Mouse (Mus musculus): ENCODE measurements around the gene Prdm16.
A peak's percentile ranks its signal among the peaks of the same experiment; 100 is the strongest.

Gene Prdm16

DNA sequence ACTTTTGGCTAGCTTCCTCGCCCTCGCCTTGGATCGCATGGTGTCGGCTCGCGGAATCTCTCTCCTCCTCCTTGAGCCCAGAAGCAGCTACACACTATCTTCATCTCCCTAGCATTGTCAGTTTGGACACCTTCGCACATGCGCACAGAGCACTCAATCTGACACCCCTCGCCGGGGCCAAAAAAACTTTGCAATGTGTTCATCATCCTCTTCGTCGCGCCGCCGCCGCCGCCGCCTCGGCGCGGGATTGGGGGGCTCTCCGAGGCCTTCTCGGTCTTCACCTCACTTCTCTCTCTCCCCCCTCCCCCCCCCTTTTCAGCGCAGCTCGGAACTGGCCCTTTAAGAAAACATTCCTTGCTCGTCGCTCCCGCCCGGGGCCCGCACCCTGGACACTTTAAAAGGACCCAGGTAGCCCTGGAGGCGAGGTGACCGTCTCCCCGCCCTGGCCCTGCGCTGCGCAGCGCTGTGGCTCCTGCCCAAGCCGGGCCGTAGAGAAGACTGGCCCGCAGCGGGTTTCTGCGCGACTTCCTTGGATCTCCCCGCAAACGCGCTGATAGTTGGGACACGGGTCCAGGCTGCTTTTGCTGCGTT is at the start of gene Prdm16:
TSS of gene Prdm16 (minus strand) at position 153 of the 591 bp plus-strand sequence.
- DNase-seq: peak; percentile 97

DNA sequence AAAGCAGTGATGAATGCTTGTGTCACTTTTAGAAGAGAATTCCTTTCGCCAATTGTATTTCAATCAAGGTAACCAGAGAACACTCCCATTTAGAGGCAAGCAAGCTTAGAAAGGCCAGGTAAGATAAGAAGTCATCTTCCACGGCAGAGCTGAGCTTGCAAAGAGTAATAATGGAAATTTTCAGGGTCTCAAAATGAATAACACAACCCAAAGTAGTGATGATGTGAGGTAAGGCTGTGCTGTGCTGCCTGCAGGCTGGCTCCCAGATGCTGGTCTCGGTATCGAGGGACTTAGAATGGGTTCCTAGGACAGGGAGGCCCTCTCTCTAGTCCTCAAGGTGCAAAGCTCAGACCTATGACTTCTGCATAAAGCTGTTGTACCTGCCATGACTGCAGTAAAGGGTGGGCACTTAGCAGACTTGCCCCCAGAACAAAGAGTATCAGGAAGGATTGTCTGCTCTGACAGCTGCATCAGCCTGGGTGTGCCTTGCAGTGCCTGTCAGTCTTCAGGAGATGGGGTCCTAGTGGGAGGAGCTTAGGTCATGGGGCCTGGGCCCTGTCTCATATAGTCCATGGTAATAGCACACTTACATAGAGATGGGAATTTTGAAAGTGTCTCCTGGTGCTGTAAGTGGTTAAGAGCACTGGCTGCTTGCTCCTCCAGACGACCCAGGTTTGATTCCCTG is 46.5 kb upstream of the Prdm16 start:
- peak; percentile 58 for DNase-seq

- DNase-seq: no peak
Observed at GRCm38 (mm10) chr4:154682311-154682710, 45.6 kb upstream of the Prdm16 start.

DNA sequence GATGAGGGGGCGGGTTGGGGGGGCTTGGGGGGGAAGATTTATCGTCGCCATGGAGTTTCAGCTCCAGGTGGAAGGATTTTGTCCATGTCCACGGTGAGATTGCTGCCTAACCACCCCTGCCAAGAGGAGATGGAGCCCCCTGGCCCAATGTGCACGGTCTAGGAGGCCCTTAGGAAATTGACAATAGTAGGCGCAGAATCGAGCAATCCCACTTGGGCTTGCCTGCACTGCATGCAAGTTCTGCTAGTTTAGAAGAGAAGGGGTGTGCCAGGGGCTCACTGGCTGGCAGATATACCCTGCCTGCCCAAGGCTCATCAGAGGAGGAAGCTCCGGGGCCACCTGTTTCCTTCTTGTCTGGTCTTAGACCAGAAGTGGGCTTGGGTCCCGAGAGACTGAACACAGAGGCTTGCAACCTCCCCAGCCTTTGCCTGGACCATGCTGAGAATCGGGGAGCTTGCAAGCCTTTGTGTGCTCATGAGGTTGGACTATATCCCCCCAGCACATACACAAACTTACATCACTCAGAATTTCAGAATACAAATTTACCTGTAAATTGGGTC is 38.8 kb upstream of the Prdm16 start:
- peak; percentile 82 for DNase-seq

- DNase-seq: peak; percentile 66
Observed at GRCm38 (mm10) chr4:154674966-154675365, 38.3 kb upstream of the Prdm16 start.

GRCm38 (mm10) chr4:154674541-154674940 is 37.9 kb upstream of the Prdm16 start:
- DNase-seq: peak; percentile 90

- DNase-seq: no peak
Observed at GRCm38 (mm10) chr4:154673986-154674385, 37.3 kb upstream of the Prdm16 start.

GRCm38 (mm10) chr4:154672027-154672426 is 35.4 kb upstream of the Prdm16 start:
- peak; percentile 74 for DNase-seq

DNA sequence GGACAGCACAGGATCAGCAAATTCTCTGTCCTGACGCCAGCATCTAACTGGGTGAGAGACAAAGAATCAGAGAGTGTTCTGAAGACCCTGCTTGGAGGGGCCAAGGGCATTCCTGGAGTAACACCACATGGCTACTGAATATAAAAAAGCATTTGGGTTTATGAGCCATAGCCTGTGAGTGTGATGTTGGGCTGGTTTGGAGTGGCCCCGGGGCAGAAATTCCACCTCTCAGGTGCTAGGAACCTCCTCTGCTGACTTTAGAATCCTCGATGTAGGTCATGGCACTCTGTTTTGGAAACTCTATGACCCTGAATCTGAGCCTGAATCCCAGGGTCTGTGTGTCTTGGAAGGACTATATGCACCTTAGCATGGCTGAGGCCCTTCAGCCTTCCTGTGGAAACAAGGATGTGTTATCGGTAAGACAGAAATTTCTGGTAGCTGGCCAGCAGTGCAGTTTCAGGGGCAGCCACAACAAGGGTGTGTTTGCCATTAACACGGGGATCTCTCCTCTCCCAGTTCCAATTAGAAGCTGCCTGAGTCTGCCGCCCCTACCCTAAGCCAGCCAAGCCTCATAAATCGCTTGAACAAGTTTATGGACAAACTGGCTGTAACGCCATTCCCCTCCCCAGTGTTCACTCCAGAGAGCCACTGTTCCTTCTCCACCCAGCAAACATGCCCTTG is 34.7 kb upstream of the Prdm16 start:
- peak; percentile 86 for DNase-seq

- no peak for DNase-seq
Observed at GRCm38 (mm10) chr4:154667767-154668166, 31.1 kb upstream of the Prdm16 start, which contains the start of gene Actrt2. Gene Actrt2 (minus strand): TSS chr4:154667867.

DNA sequence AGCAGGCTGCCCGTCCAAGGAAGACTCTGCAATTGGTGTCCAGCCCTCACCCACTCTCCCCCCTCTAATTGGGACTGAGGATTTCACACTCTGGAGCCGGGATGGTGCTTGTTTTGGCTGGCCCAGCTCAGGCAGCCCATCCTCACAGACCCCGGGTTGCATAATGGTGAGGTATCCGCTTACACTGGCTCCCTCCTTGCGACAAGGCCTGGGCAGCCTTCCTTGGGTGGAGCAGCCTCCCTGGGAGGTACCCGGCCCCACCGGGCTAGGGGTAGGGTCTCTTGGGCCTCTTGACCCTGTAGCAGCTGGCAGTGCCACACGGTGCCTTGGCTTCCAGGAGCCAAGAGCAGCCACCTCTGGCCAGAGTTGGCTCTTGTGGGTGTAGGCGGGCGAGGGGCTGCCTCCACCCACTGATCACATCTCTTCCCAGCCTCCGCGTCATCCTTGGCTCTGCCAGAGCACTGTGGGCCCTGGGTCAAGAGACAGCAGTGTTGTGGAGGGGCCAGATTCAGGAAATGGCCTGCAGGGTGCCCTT is 26.1 kb upstream of the Prdm16 start:
- DNase-seq: peak; percentile 94

GRCm38 (mm10) chr4:154661256-154661655 is 24.6 kb upstream of the Prdm16 start:
- no peak for DNase-seq

DNA sequence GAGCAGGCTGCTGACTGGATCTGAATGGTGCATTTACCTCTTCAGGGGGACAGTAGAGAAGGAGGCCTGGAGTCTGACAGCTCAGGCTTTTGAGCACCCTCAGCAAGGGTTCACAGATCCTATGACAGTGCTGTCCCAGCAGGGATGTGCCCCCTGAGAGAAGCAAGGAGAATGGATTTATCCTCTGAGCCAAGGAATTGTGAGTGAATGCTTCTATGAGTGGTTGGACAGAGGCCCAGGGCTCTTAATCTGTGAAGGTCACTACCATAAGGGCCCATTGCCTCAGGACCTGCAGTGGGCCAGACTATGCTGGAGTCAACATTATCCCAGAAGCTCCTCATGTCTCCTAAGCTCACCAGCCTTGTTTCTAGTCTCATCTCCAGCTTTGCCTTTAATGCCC is 23.4 kb upstream of the Prdm16 start:
- DNase-seq: peak; percentile 91

DNA sequence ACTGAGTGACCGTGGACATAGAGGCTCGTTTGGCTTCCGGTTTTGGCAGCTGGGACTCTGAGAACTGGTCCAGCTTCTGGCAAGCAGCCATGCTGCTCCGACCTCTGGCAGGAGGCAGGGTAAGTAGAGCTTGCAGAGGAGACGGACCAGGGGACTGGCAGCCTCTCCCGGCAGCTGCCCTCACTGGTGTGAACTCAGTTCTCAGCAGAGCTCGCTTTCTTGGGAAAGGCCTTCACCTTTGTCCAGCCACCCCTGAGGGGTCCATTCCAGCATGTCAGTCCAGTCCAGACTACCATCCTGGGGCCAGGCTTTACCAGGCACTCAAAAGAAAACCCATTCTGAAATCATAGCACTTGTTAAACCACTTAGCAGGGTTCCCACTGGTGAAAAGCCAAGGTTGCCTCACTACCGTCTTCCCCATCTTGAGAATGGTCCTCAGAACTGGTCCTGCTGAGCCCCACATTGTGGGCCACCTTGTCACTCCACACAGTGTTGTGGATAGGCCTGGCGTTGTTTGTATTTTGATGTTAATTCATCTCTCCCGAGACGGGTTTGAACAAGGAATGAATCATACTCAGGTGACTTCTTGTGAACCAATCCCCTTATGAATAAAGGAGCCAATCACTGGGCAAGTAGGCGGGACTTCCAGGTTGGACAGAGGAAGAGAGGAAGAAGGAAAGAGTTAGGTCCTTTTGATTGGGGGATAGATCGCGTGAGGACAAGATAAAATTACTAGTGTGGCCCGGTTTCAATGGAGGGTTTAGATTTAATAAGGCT is 18.6 kb upstream of the Prdm16 start:
- no peak for DNase-seq

- DNase-seq: no peak
Observed at GRCm38 (mm10) chr4:154652494-154652893, 15.8 kb upstream of the Prdm16 start.

DNA sequence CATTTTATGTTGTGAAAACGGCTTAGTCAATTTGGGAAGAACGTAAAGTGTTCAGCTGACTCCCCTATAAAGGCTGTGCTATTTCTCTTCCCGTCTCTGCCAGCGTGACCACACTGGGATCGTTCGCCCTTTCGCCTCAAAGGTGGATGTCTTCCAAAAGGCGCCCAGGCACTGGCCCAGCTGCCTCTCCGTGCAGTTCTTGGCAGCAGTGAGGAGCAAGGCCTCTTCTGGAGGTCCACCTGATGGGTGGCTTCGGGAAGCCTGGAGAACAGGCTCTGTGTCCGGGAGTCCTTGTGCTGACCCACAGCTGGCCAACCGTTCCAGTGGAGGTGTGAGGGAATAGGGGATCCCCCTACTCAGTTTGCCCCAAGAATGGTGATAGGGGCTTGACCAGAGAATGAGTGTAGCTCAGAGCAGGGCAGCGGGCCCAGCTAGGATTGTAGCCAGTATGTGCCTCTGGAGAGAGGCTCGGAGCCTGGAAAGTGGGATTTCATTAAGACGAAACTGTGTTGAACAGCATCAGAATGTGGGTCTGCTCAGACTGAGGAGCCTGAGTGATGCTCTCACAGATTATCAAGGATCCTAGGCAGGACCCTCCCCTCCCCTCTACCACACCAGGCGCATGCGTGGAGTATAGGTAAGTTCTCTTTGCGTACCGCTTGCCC is 12.5 kb upstream of the Prdm16 start:
- DNase-seq: peak; percentile 97

DNA sequence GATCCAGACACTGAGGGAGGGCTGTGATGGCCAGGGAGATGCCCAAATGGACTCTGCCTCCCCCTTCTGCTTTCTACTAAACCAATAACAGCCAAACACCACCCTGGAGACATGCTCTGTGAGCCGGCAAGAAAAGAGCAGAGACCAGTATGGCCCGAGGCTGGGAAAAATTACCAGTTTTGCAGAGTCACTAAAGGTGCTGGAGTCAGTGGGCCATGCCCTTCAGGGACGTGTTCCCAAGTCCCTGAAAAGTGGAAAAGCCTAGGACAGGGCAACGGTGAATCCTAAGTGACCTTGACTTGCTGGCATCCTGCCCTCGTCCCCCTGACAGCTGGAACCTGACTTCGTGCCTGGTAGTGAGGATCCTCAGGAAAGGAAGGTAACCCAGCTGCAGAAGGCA is 5.8 kb upstream of the Prdm16 start:
- no peak for DNase-seq

GRCm38 (mm10) chr4:154641296-154642110 is 4.8 kb upstream of the Prdm16 start:
- no peak for DNase-seq

- DNase-seq: no peak
Observed at GRCm38 (mm10) chr4:154640443-154641295, 4.0 kb upstream of the Prdm16 start.

Data from heart, adult 11 months (tissue).